Mouse (Mus musculus) heart, adult 2 months (tissue): ENCODE results near the gene Pold2. TPM values are rescaled to one million over a fixed set of nuclear protein-coding genes. Genes with fewer than 3 reads are reported as not detected.
A peak's percentile ranks its signal among the peaks of the same experiment; 100 is the strongest.

Experiments used
- DNase-seq, 2 experiments: peaks; one replicate each; pipeline ENCODE4 v3.0.0; 2021
- H3K27ac ChIP-seq: fragments of 200-600 bp; 2 replicates; pipeline ENCODE4 v1.8.1; 2022
- H3K27me3 ChIP-seq: fragments of 200-500 bp; 2 replicates; pipeline ENCODE4 v1.6.1; 2012; ENCODE audit warnings: mild to moderate bottlenecking, low read length, inconsistent platforms, mixed read lengths; ENCODE audit not compliant: control insufficient read depth, insufficient read depth
- H3K36me3 ChIP-seq: fragments of 200-500 bp; 2 replicates; pipeline ENCODE4 v1.6.1; 2012; ENCODE audit warnings: low read length, inconsistent platforms; ENCODE audit not compliant: control insufficient read depth, insufficient read depth
- H3K4me1 ChIP-seq: fragments of 200-500 bp; 2 replicates; pipeline ENCODE4 v1.6.1; 2011; ENCODE audit warnings: low read length; ENCODE audit not compliant: control insufficient read depth, insufficient read depth
- H3K4me3 ChIP-seq: fragments of 200-600 bp; 2 replicates; pipeline ENCODE4 v1.8.1; 2022
- H3K79me2 ChIP-seq: fragments of 200-500 bp; replicated peaks from 2 replicates; pipeline ENCODE4 v1.6.1; 2012; ENCODE audit warnings: mild to moderate bottlenecking, inconsistent platforms, low read length, moderate library complexity, mixed read lengths; ENCODE audit not compliant: control insufficient read depth, insufficient read depth
- H3K9ac ChIP-seq: fragments of 200-500 bp; 2 replicates; pipeline ENCODE4 v1.6.1; 2012; ENCODE audit warnings: low read depth, mild to moderate bottlenecking, control low read depth, inconsistent platforms, low read length, mixed read lengths
- CTCF ChIP-seq: fragments of 200-600 bp; IDR thresholded peaks from 2 replicates; pipeline ENCODE4 v1.8.1; 2022; ENCODE audit warnings: antibody characterized with exemption, mild to moderate bottlenecking, moderate library complexity
- EP300 ChIP-seq: fragments of 200-500 bp; IDR thresholded peaks from 2 replicates; pipeline ENCODE4 v1.6.1; 2011; ENCODE audit warnings: low read depth, low read length, control low read depth; ENCODE audit not compliant: insufficient read depth
- POLR2A ChIP-seq: fragments of 200-500 bp; IDR thresholded peaks from 2 replicates; pipeline ENCODE4 v1.6.1; 2011; ENCODE audit warnings: mild to moderate bottlenecking, low read depth, low read length, control low read depth; ENCODE audit not compliant: insufficient read depth
- WGBS: fragments of 180-500 bp; shearing (Covaris S2); methylation state at CpG from one replicate; pipeline ENCODE4 v1.1.7; 2018; 5-methylcytosine and 5-hydroxymethylcytosine counted together
- intact Hi-C: fragments of 180-260 bp; cut with DNase I; formaldehyde crosslinking; loops from one replicate; pipeline ENCODE4 v1.15.1; 2025
- long read RNA-seq: library from polyadenylated mRNA; stranded (forward); transcript quantifications from one replicate; pipeline ENCODE4 v2.0.0, GENCODE M21; 2021
- polyA plus RNA-seq: library from polyadenylated mRNA; depleted of rRNA; stranded (reverse); fragments of >200 nt; gene quantifications from 2 replicates; pipeline ENCODE4 v1.2.3, GENCODE M21; 2012; rRNA removed
- total RNA-seq, 2 experiments: library from RNA; stranded (reverse); gene quantifications; 2 replicates each; pipeline ENCODE4 v1.2.3; 2021

The Pold2 gene
- total RNA-seq, result 10 to 100 TPM; 30.9 to 42.6 TPM
- 49.1 and 58.1 TPM in 2 replicates for polyA plus RNA-seq
- long read RNA-seq, transcript Pold2-201 (11 exons, 1,646 nt), result major isoform, 24 of 50 reads
- long read RNA-seq, partial matches to known transcripts, result 3 of 50 reads
- long read RNA-seq, other reads (novel, unspliced or antisense), result 23 of 50 reads

DNA sequence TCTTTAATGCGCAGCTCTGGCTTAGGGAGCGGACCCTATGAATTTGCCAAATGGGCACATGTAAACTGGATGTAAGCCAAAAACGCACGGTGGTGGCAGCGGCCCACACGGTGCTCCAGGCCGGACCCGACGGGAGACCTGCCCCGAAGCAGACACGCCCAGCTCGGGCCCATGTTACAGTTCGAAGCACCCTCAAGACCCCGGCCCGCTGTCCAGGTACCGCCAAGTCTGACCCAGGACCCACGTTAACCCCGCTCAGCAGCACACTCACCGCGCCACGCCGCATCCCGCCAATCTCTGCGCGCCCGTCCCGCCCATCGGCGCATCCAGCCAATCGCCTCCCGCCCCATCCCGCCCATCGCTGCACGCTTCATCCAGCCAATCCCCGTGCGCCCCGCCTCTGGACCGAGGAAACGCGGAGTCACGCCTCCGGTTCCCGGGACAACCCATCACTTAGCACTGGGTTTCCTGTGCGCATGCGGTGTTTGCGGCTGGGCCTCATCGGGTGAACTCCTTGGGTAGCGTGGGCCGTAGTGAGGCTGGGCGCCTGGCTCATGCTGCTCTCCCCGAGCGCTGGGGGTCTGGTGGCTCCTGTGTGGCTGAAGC, at the start of gene Pold2:
Pold2 (minus strand) TSS at position 372 of the 606 bp plus-strand sequence.
- WGBS, result under 1% methylated on average over 52 of the region's 52 CpGs
- H3K36me3 ChIP-seq, result no peaks in the 10 kb centered on the region
- H3K27ac ChIP-seq, result peak within 1 kb of the TSS; percentile 69
- H3K9ac ChIP-seq, result peak within 1 kb of the TSS; percentile 73
- DNase-seq, result peak; percentile 96 to 99
- intact Hi-C loops, result loop anchor here (2.0 to 5.0 kb wide), 2 partner anchors 41 to 171 kb away; no protein-coding TSS in a partner anchor
- no peaks in the 10 kb centered on the region for H3K79me2 ChIP-seq
- TF ChIP-seq EP300 (peak; percentile 78; the same call in 1 of the 2 replicates), CTCF (no peak), POLR2A (peak; percentile 91)
- no peaks in the 10 kb centered on the region for H3K27me3 ChIP-seq
- H3K4me3 ChIP-seq, result peak within 1 kb of the TSS; percentile 91
- no peaks in the 10 kb centered on the region for H3K4me1 ChIP-seq

DNA sequence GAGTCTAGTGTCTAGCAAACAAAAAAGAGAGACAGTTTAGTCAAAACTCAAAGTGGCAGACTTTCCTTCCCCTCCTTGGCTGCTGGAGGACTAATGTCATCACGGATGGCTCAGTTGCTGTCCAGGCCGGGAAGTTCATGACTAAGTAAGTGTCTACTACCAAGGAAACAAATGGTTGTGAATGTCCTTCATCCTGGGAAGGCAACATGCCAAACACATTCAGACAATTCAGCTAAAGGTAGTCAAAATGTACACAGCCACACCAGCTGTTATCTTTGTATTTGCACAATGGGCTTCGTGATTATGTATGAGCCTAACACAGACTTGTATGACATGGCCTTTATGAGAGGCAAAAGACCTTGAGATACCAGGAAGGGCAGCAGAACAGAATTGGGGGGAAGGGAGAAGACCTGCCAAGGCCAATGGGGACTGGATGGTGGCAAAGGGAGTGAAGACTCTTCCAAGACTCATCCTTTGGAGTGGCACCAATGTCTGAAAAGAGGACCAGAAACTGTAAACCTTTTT, 48.7 kb upstream of the Pold2 start:
- Histone ChIP-seq H3K36me3 (no peaks in the 10 kb centered on the region), H3K27ac (no peak overlapping the region), H3K79me2 (no peaks in the 10 kb centered on the region), H3K4me1 (no peaks in the 10 kb centered on the region), H3K27me3 (no peaks in the 10 kb centered on the region), H3K9ac (no peak overlapping the region), H3K4me3 (no peak overlapping the region)
- DNase-seq, result no peak
- TF ChIP-seq CTCF, result no peak
- TF ChIP-seq POLR2A, result no peak
- TF ChIP-seq EP300, result no peak
- intact Hi-C loops, result no loop called here
- WGBS, result 79% methylated on average over 3 of the region's 3 CpGs

DNA sequence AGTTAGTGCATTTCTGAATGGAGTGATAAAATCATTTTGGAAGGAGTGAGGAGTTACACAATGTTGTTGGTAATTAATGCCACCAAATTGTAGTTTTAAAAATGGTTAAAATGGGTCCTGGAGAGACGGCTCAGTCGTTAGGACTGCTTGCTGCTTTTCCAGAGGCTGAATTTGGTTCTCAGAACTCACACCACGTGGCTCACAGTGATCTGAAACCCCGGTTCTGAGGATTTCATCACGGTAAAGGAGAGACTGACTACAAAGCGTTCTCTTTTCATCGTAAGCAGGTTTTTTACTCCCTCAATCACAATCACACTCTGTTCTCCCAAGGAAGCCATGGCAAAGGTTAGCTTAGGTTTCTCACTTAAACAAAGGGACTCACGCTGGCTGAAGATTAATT, 46.6 kb upstream of the Pold2 start:
- Histone ChIP-seq H3K36me3 (no peaks in the 10 kb centered on the region), H3K79me2 (no peaks in the 10 kb centered on the region), H3K27ac (no peak overlapping the region), H3K4me1 (no peaks in the 10 kb centered on the region), H3K4me3 (no peak overlapping the region), H3K9ac (no peak overlapping the region), H3K27me3 (no peaks in the 10 kb centered on the region)
- TF ChIP-seq CTCF (no peak), EP300 (no peak), POLR2A (no peak)
- 71% methylated on average over 8 of the region's 8 CpGs for WGBS
- no peak for DNase-seq
- intact Hi-C loops, result no loop called here

GRCm38 (mm10) chr11:5920323-5920960, 42.4 kb upstream of the Pold2 start:
- Histone ChIP-seq H3K79me2 (no peaks in the 10 kb centered on the region), H3K4me1 (peaks cover under 1% of the 10 kb centered on the region; the same call in 1 of the 2 replicates), H3K36me3 (no peaks in the 10 kb centered on the region), H3K27ac (no peak overlapping the region), H3K9ac (no peak overlapping the region), H3K4me3 (no peak overlapping the region), H3K27me3 (no peaks in the 10 kb centered on the region)
- DNase-seq, result no peak
- intact Hi-C loops, result no loop called here
- WGBS, result 54% methylated on average over 16 of the region's 17 CpGs
- TF ChIP-seq POLR2A, result no peak
- no peak for TF ChIP-seq CTCF
- no peak for TF ChIP-seq EP300

GRCm38 (mm10) chr11:5919606-5920005, 41.5 kb upstream of the Pold2 start:
- intact Hi-C loops, result no loop called here
- H3K27me3 ChIP-seq, result no peaks in the 10 kb centered on the region
- H3K9ac ChIP-seq, result no peak overlapping the region
- 97% methylated on average over 4 of the region's 4 CpGs for WGBS
- no peaks in the 10 kb centered on the region for H3K36me3 ChIP-seq
- H3K27ac ChIP-seq, result no peak overlapping the region
- H3K4me3 ChIP-seq, result no peak overlapping the region
- H3K79me2 ChIP-seq, result no peaks in the 10 kb centered on the region
- TF ChIP-seq CTCF, result no peak
- TF ChIP-seq EP300, result no peak
- no peak for TF ChIP-seq POLR2A
- no peak for DNase-seq
- H3K4me1 ChIP-seq, result peaks cover 4% of the 10 kb centered on the region; the same call in 1 of the 2 replicates

- no peaks in the 10 kb centered on the region for H3K36me3 ChIP-seq
- H3K79me2 ChIP-seq, result no peaks in the 10 kb centered on the region
- no peak for TF ChIP-seq POLR2A
- TF ChIP-seq CTCF, result no peak
- no peak for TF ChIP-seq EP300
- no peaks in the 10 kb centered on the region for H3K27me3 ChIP-seq
- H3K4me3 ChIP-seq, result no peak overlapping the region
- H3K4me1 ChIP-seq, result peaks cover 4% of the 10 kb centered on the region; the same call in 1 of the 2 replicates
- WGBS, result 65% methylated on average over 2 of the region's 2 CpGs
- intact Hi-C loops, result no loop called here
- H3K27ac ChIP-seq, result no peak overlapping the region
- DNase-seq, result no peak
- H3K9ac ChIP-seq, result no peak overlapping the region
Measured at GRCm38 (mm10) chr11:5918111-5918510, 40.0 kb upstream of the Pold2 start.
